Mouse (Mus musculus) forebrain, embryonic 15.5 days (tissue): ENCODE results near the gene Gm29554. TPM values are rescaled to one million over a fixed set of nuclear protein-coding genes. Genes with fewer than 3 reads are reported as not detected.
"Not testable (repeated sequence)": the region's sequence is repeated elsewhere in the genome, so short reads cannot be mapped to it uniquely, and the experiment has no call there.

Source experiments
- ATAC-seq: fragments of 200-750 bp; cut with Nextera tagmentation; replicated peaks from 2 replicates; pipeline ENCODE4 v1.8.0; 2017; ENCODE audit warnings: mild to moderate bottlenecking, moderate TSS enrichment, moderate library complexity
- H3K27ac ChIP-seq: fragments of 300-500 bp; sonication (generic); replicated peaks from 2 replicates; pipeline ENCODE4 v1.5.1; 2015; ENCODE audit warnings: mild to moderate bottlenecking, inconsistent platforms
- H3K27me3 ChIP-seq: fragments of 300-500 bp; sonication (generic); 2 replicates; pipeline ENCODE4 v1.6.1; 2015; ENCODE audit warnings: inconsistent platforms
- H3K36me3 ChIP-seq: fragments of 300-500 bp; sonication (generic); 2 replicates; pipeline ENCODE4 v1.6.1; 2015; ENCODE audit warnings: mild to moderate bottlenecking, inconsistent platforms
- H3K4me1 ChIP-seq: fragments of 300-500 bp; sonication (generic); 2 replicates; pipeline ENCODE4 v1.6.1; 2015; ENCODE audit warnings: inconsistent platforms
- H3K4me2 ChIP-seq: fragments of 300-500 bp; sonication (generic); replicated peaks from 2 replicates; pipeline ENCODE4 v1.6.1; 2015; ENCODE audit warnings: mild to moderate bottlenecking, inconsistent platforms
- H3K4me3 ChIP-seq: fragments of 300-500 bp; sonication (generic); 2 replicates; pipeline ENCODE4 v1.5.1; 2015; ENCODE audit warnings: mild to moderate bottlenecking, inconsistent platforms
- H3K9ac ChIP-seq: fragments of 300-500 bp; sonication (generic); replicated peaks from 2 replicates; pipeline ENCODE4 v1.6.1; 2015; ENCODE audit warnings: mild to moderate bottlenecking, inconsistent platforms
- H3K9me3 ChIP-seq: fragments of 300-500 bp; sonication (generic); 2 replicates; pipeline ENCODE4 v1.6.1; 2016; ENCODE audit warnings: inconsistent platforms
- WGBS: fragments of 180-500 bp; shearing (Covaris S2); methylation state at CpG from one replicate; pipeline ENCODE4 v1.1.7; 2015; ENCODE audit warnings: mixed read lengths; 5-methylcytosine and 5-hydroxymethylcytosine counted together
- polyA plus RNA-seq: library from polyadenylated mRNA; unstranded; fragments of >200 nt; fragmentation: Nextera tagmentation; extraction: Ambion mirVana; gene quantifications from 2 replicates; pipeline ENCODE4 v1.2.1, GENCODE M21; 2015

Gene Gm29554
- polyA plus RNA-seq, result not detected in 2 replicates

DNA sequence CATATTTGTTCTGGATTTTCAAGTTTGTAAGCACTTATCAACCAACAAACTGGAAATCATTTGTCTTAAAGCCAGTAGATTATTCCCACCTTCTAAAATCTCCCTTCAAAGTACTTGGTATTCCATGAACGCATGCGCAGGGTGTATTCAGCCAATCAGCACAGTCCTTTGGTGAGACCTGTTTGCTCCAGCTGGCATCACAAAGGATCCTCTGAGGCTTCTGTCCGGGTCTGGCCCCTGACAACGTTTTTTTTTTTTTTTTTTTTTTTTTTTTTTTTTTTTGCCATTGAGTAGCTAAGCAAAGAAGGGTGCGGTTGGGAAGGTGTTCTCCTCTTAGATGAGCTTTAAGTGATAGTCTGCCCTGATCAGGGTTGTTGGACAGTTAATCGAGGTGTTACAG lies at the start of gene Gm29554:
TSS of gene Gm29554 (plus strand) at position 301 of the 400 bp plus-strand sequence.
- H3K4me1 ChIP-seq, H3K9me3 ChIP-seq, H3K36me3 ChIP-seq, H3K9ac ChIP-seq, H3K4me2 ChIP-seq, H3K4me3 ChIP-seq, H3K27me3 ChIP-seq, H3K27ac ChIP-seq, ATAC-seq: not testable (repeated sequence)
- no CpG with 5 or more reads among the region's 6 CpGs for WGBS

Other genes starting within 250 kb of the Gm29554 start
- gene Gm20812, start 108.0 kb downstream of the Gm29554 start, polyA plus RNA-seq, result not detected in 2 replicates